Mouse (Mus musculus) forebrain, embryonic 14.5 days (tissue): ENCODE data around the gene Iqch. TPM values are rescaled to one million over a fixed set of nuclear protein-coding genes. Genes with fewer than 3 reads are reported as not detected.
A peak's percentile ranks its signal among the peaks of the same experiment; 100 is the strongest.

ENCODE experiments used
- ATAC-seq: fragments of 200-750 bp; cut with Nextera tagmentation; 2 replicates; pipeline ENCODE4 v1.8.0; 2017; ENCODE audit warnings: mild to moderate bottlenecking, moderate library complexity
- DNase-seq: peaks from one replicate; pipeline ENCODE4 v3.0.0-alpha.2; 2015; ENCODE audit warnings: low spot score
- H3K27ac ChIP-seq: fragments of 300-500 bp; sonication (generic); 2 replicates; pipeline ENCODE4 v1.5.1; 2014; ENCODE audit warnings: low read depth, mild to moderate bottlenecking, control low read depth, low read length, moderate library complexity
- H3K27me3 ChIP-seq: fragments of 300-500 bp; sonication (generic); replicated peaks from 2 replicates; pipeline ENCODE4 v1.6.1; 2014; ENCODE audit warnings: low read length, control low read depth, mixed read lengths; ENCODE audit not compliant: control insufficient read depth, insufficient read depth
- H3K36me3 ChIP-seq: fragments of 300-500 bp; sonication (generic); 2 replicates; pipeline ENCODE4 v1.6.1; 2014; ENCODE audit warnings: low read length, control low read depth; ENCODE audit not compliant: control insufficient read depth, insufficient read depth
- H3K4me1 ChIP-seq: fragments of 300-500 bp; sonication (generic); 2 replicates; pipeline ENCODE4 v1.6.1; 2014; ENCODE audit warnings: antibody characterized with exemption, low read length, control low read depth; ENCODE audit not compliant: control insufficient read depth, insufficient read depth
- H3K4me2 ChIP-seq: fragments of 300-500 bp; sonication (generic); 2 replicates; pipeline ENCODE4 v1.6.1; 2014; ENCODE audit warnings: mild to moderate bottlenecking, control low read depth, low read length
- H3K4me3 ChIP-seq: fragments of 300-500 bp; sonication (generic); 2 replicates; pipeline ENCODE4 v1.5.1; 2014; ENCODE audit warnings: low read depth, low read length, control low read depth
- H3K9ac ChIP-seq: fragments of 300-500 bp; sonication (generic); 2 replicates; pipeline ENCODE4 v1.6.1; 2014; ENCODE audit warnings: mild to moderate bottlenecking, low read length, control low read depth, moderate library complexity
- H3K9me3 ChIP-seq: fragments of 300-500 bp; sonication (generic); replicated peaks from 2 replicates; pipeline ENCODE4 v1.6.1; 2016; ENCODE audit warnings: low read length, control low read depth, mixed read lengths; ENCODE audit not compliant: control insufficient read depth
- WGBS: fragments of 180-500 bp; shearing (Covaris S2); extraction: QIAGEN DNeasy Blood & Tissue Kit; methylation state at CpG from one replicate; pipeline ENCODE4 v1.1.7; 2014; 5-methylcytosine and 5-hydroxymethylcytosine counted together
- polyA plus RNA-seq: library from polyadenylated mRNA; unstranded; fragments of >200 nt; fragmentation: Nextera tagmentation; extraction: Ambion mirVana; gene quantifications from 2 replicates; pipeline ENCODE4 v1.2.1, GENCODE M21; 2014

Iqch gene
- polyA plus RNA-seq, 1 experiment from 2014 or later: 0.06 TPM

- H3K4me1 ChIP-seq: no peaks in the 10 kb centered on the region
- H3K36me3 ChIP-seq: no peaks in the 10 kb centered on the region
- DNase-seq (no peak), ATAC-seq (no peak)
- H3K4me2 ChIP-seq: no peak overlapping the region
- H3K9ac ChIP-seq: no peak overlapping the region
- WGBS: 85% methylated on average over 7 of the region's 7 CpGs
- H3K9me3 ChIP-seq: no peaks in the 10 kb centered on the region
- no peak overlapping the region for H3K4me3 ChIP-seq
- no peaks in the 10 kb centered on the region for H3K27me3 ChIP-seq
- H3K27ac ChIP-seq: no peak overlapping the region
These were observed 61.0 kb downstream of the Iqch start for GRCm38 (mm10) chr9:63541301-63541700.

DNA sequence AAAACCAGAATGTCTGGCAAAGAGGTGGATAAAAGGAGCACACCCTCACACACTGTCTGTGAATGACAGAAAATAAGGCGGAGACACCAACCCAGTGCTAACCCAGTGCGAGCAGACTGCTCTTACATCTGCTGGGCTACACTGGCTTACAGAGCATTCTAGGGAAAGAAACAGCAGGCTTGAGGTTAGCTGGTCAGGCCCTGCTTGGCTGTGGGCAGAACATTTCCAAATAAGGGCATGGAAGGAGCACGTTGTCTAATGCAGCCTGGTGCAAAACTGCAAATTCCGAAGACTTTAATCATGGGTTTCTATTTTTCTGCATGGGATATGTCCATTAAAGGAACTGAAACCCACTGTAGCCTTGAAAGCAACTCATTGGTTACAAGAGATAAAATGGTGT, 64.8 kb downstream of the Iqch start:
- no peaks in the 10 kb centered on the region for H3K9me3 ChIP-seq
- 90% methylated on average over 4 of the region's 4 CpGs for WGBS
- H3K9ac ChIP-seq: no peak overlapping the region
- no peak for DNase-seq
- peaks cover 5% of the 10 kb centered on the region for H3K27me3 ChIP-seq
- ATAC-seq: no peak
- H3K4me3 ChIP-seq: no peak overlapping the region
- H3K36me3 ChIP-seq: no peaks in the 10 kb centered on the region
- no peak overlapping the region for H3K27ac ChIP-seq
- H3K4me1 ChIP-seq: peaks cover 25% of the 10 kb centered on the region
- no peak overlapping the region for H3K4me2 ChIP-seq

GRCm38 (mm10) chr9:63535042-63535441, 67.3 kb downstream of the Iqch start:
- Histone ChIP-seq H3K4me2 (0 out of 2 replicates have a peak overlapping the region, but pooled peaks have one; percentile 9), H3K27me3 (peaks cover 15% of the 10 kb centered on the region), H3K27ac (peak overlapping the region; percentile 27; the same call in 1 of the 2 replicates), H3K9me3 (no peaks in the 10 kb centered on the region), H3K4me1 (peaks cover 25% of the 10 kb centered on the region), H3K36me3 (no peaks in the 10 kb centered on the region), H3K9ac (no peak overlapping the region), H3K4me3 (no peak overlapping the region)
- ATAC-seq (peak; percentile 85), DNase-seq (peak; percentile 92)
- 11% methylated on average over 6 of the region's 6 CpGs for WGBS

DNA sequence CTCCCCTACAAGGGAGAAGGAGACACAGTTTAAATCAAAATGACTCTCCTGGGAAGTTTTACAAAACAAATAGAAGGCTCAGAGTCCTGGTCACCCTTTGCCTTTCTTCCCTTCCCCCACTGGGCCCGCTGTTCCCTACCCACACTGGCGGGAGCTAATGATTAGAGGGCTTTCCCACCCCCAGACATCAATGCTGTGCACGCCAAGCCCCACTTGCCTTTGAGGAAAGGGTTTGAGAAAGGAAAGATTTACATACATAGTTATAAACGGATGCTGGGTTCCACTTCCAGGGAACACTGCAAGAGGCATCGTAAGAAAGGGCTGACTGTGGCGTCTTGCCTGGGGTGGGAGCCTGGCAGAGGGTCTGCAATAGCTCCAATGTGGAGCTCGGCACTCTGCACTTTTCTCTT, 67.9 kb downstream of the Iqch start:
- ATAC-seq: peak; percentile 48; the same call in 1 of the 2 replicates
- 7% methylated on average over 7 of the region's 7 CpGs for WGBS

GRCm38 (mm10) chr9:63532966-63533711, 69.2 kb downstream of the Iqch start:
- H3K4me1 ChIP-seq: peaks cover 25% of the 10 kb centered on the region
- H3K27ac ChIP-seq: no peak overlapping the region
- no peaks in the 10 kb centered on the region for H3K36me3 ChIP-seq
- no peak for DNase-seq
- no peak overlapping the region for H3K9ac ChIP-seq
- no peak for ATAC-seq
- H3K4me2 ChIP-seq: no peak overlapping the region
- 69% methylated on average over 9 of the region's 9 CpGs for WGBS
- peaks cover 31% of the 10 kb centered on the region for H3K27me3 ChIP-seq
- no peaks in the 10 kb centered on the region for H3K9me3 ChIP-seq
- no peak overlapping the region for H3K4me3 ChIP-seq

More for the DNA sequence above, 67.9 kb downstream of the Iqch start:
- Histone ChIP-seq H3K27me3 (peaks cover 22% of the 10 kb centered on the region), H3K4me1 (peaks cover 25% of the 10 kb centered on the region), H3K4me2 (no peak overlapping the region), H3K4me3 (no peak overlapping the region), H3K9me3 (no peaks in the 10 kb centered on the region), H3K9ac (peak overlapping the region; percentile 5; the same call in 1 of the 2 replicates), H3K36me3 (no peaks in the 10 kb centered on the region), H3K27ac (no peak overlapping the region; the same call in 1 of the 2 replicates)
- peak; percentile 51 for DNase-seq

- 12% methylated on average over 2 of the region's 2 CpGs for WGBS
- Histone ChIP-seq H3K4me1 (peaks cover 8% of the 10 kb centered on the region), H3K36me3 (no peaks in the 10 kb centered on the region), H3K4me2 (peak overlapping the region; percentile 20), H3K4me3 (no peak overlapping the region), H3K27me3 (peaks cover 41% of the 10 kb centered on the region), H3K27ac (no peak overlapping the region), H3K9me3 (no peaks in the 10 kb centered on the region), H3K9ac (no peak overlapping the region)
- peak; percentile 85 for ATAC-seq
- DNase-seq: peak; percentile 79
These were observed 78.4 kb downstream of the Iqch start for GRCm38 (mm10) chr9:63523937-63524253.

- peak; percentile 79 for DNase-seq
- no peak overlapping the region for H3K4me3 ChIP-seq
- no peak overlapping the region for H3K9ac ChIP-seq
- 13% methylated on average over 14 of the region's 14 CpGs for WGBS
- no peaks in the 10 kb centered on the region for H3K36me3 ChIP-seq
- peaks cover 41% of the 10 kb centered on the region for H3K27me3 ChIP-seq
- H3K9me3 ChIP-seq: no peaks in the 10 kb centered on the region
- ATAC-seq: no peak
- no peak overlapping the region; the same call in 1 of the 2 replicates for H3K27ac ChIP-seq
- peaks cover 8% of the 10 kb centered on the region for H3K4me1 ChIP-seq
- H3K4me2 ChIP-seq: peak overlapping the region; percentile 20
These were observed 78.9 kb downstream of the Iqch start for GRCm38 (mm10) chr9:63523251-63523936.

- Histone ChIP-seq H3K9me3 (no peaks in the 10 kb centered on the region), H3K27ac (no peak overlapping the region), H3K36me3 (no peaks in the 10 kb centered on the region), H3K4me3 (no peak overlapping the region), H3K27me3 (peaks cover 35% of the 10 kb centered on the region), H3K4me2 (no peak overlapping the region), H3K9ac (no peak overlapping the region), H3K4me1 (no peaks in the 10 kb centered on the region)
- DNase-seq (no peak), ATAC-seq (no peak)
- WGBS: 79% methylated on average over 5 of the region's 5 CpGs
These were observed 89.4 kb downstream of the Iqch start for GRCm38 (mm10) chr9:63512851-63513250.

DNA sequence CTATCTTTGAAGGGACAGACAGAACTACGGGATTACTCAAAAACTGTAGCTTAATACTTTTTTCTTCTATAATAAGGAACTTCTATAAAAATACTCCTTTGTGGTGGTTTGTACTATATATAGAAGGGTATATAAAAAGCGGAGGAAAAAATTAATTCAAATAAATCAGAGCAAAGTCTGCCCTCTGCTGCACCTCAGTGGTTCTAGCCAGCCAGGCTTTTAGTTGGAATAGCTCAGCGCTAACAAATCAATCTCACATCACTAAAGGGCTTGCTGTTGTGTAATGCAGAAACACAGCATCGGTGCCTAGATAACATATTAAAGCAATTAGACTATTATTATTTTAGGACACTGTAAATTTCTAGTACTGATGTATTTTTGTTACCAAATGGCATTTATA, 91.3 kb downstream of the Iqch start:
- DNase-seq (peak; percentile 44), ATAC-seq (no peak)
- Histone ChIP-seq H3K27me3 (peaks cover 25% of the 10 kb centered on the region), H3K27ac (no peak overlapping the region), H3K4me1 (no peaks in the 10 kb centered on the region), H3K4me2 (no peak overlapping the region), H3K9me3 (no peaks in the 10 kb centered on the region), H3K36me3 (no peaks in the 10 kb centered on the region), H3K4me3 (no peak overlapping the region), H3K9ac (no peak overlapping the region)
- WGBS: 86% methylated on average over 4 of the region's 4 CpGs
